Comparison of ENCODE assay signal across 11 mouse cellular contexts in the genomic region with DNA sequence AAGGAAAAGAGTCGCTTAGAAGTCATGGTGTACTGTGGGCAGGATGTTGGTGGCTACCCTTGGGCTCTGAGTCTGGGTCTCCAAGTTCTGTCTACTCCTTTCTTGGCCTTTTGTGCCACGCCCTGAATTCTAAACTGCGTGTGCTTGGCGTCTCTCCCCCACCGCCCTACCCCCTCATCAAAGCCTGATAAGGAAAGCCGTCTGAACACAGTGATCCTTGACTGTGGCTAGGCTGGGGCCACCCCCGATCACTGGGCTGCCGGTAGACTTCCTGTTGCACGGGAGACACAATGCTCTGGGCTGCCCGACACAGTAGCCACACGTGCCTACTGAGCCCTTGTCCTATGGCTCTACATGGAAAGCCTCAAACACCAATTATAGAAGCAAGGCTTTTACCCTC.
DNase-seq lines count a peak whose midpoint lies in the region; ATAC-seq and TF ChIP-seq lines count a peak whose summit lies in the region.
"Had no signal": no experiment of that assay in that cellular context is flagged by ENCODE, and none has a peak within 500 bp of the region (broad histone marks: within the 10 kb centered on the region; RNA-seq: fewer than 3 reads in every experiment).

No protein-coding gene starts in this region.

- H3K4me2 ChIP-seq in lung, embryonic 15.5 days = 0 out of 2 replicates have a peak overlapping the region, but pooled peaks have one; percentile 4
- no peak overlapping the region for H3K4me2 ChIP-seq in intestine, postnatal 0 days (replicated peaks; ENCODE audit: low read depth)
- H3K4me2 ChIP-seq: limb, embryonic 15.5 days had no signal

- ATAC-seq in lung, embryonic 15.5 days (ENCODE audit: borderline replicate concordance, extremely low read depth, low FRiP score, low TSS enrichment) = peak; percentile 46; the same call in 1 of the 2 replicates
- ATAC-seq in intestine, postnatal 0 days = peak; percentile 85

- no peak overlapping the region for H3K9ac ChIP-seq in lung, embryonic 15.5 days
- no peak overlapping the region; the same call in 1 of the 2 replicates for H3K9ac ChIP-seq in intestine, postnatal 0 days (ENCODE audit: low read depth, low read length)
- H3K9ac ChIP-seq: limb, embryonic 15.5 days had no signal

- peaks cover 12% of the 10 kb centered on the region for H3K4me1 ChIP-seq in lung, embryonic 15.5 days
- peaks cover 4% of the 10 kb centered on the region for H3K4me1 ChIP-seq in lung, adult 2 months (ENCODE audit: control insufficient read depth, insufficient read depth, low read length)
- peaks cover 13% of the 10 kb centered on the region; the same call in 1 of the 2 replicates for H3K4me1 ChIP-seq in intestine, postnatal 0 days (replicated peaks; ENCODE audit: control insufficient read depth, insufficient read depth, low read length)
- H3K4me1 ChIP-seq: limb, embryonic 15.5 days had no signal

- DNase-seq in lung, adult 2 months = no peak
- peak; percentile 8 for DNase-seq in T-cell, adult 2 months (ENCODE audit: low spot score)
- peak; percentile 42 for DNase-seq in splenic B cell, adult 2 months (ENCODE audit: low read depth, low spot score)
- no peak for DNase-seq in right cerebral cortex, adult 2 months (ENCODE audit: low spot score in 2 of 2)
- no peak for DNase-seq in cerebellum, postnatal 25 days
- no peak for DNase-seq in kidney, postnatal 10 days
- DNase-seq: gastrocnemius, adult 2 months; kidney, postnatal 25 days had no signal

- H3K27me3 ChIP-seq in lung, embryonic 15.5 days = no peaks in the 10 kb centered on the region
- no peaks in the 10 kb centered on the region for H3K27me3 ChIP-seq in intestine, postnatal 0 days (replicated peaks; ENCODE audit: control insufficient read depth, insufficient read depth, low read length)
- H3K27me3 ChIP-seq in splenic B cell, adult 2 months (ENCODE audit: control insufficient read depth, insufficient read depth, low read length, poor library complexity, severe bottlenecking) = no peaks in the 10 kb centered on the region
- H3K27me3 ChIP-seq: limb, embryonic 15.5 days had no signal

- no peak for TF ChIP-seq CTCF in lung, adult 2 months (IDR thresholded peaks at IDR 0.05; ENCODE audit: insufficient read depth, low read length)
- TF ChIP-seq CTCF in intestine, postnatal 0 days (IDR thresholded peaks at IDR 0.05; ENCODE audit: low read depth) = no peak

- no peak overlapping the region for H3K27ac ChIP-seq in lung, embryonic 15.5 days
- peak overlapping the region; percentile 46 for H3K27ac ChIP-seq in intestine, postnatal 0 days (ENCODE audit: low read depth, low read length)
- H3K27ac ChIP-seq: gastrocnemius, adult 2 months; limb, embryonic 15.5 days had no signal

- WGBS in lung, embryonic 15.5 days = 20% methylated on average over 11 of the region's 11 CpGs
- WGBS in lung, adult 2 months = 17% methylated on average over 11 of the region's 11 CpGs
- WGBS in intestine, postnatal 0 days = 21% methylated on average over 11 of the region's 11 CpGs

- no peak overlapping the region for H3K4me3 ChIP-seq in lung, embryonic 15.5 days
- no peak overlapping the region for H3K4me3 ChIP-seq in lung, adult 2 months (replicated peaks; ENCODE audit: extremely low read depth, low read depth, low read length)
- no peak overlapping the region for H3K4me3 ChIP-seq in intestine, postnatal 0 days (ENCODE audit: low read depth, low read length)
- H3K4me3 ChIP-seq: gastrocnemius, adult 2 months; limb, embryonic 15.5 days had no signal

- H3K9me3 ChIP-seq in lung, embryonic 15.5 days = no peaks in the 10 kb centered on the region
- no peaks in the 10 kb centered on the region for H3K9me3 ChIP-seq in intestine, postnatal 0 days (ENCODE audit: control insufficient read depth)
- H3K9me3 ChIP-seq: limb, embryonic 15.5 days had no signal

- no peaks in the 10 kb centered on the region for H3K36me3 ChIP-seq in lung, embryonic 15.5 days
- no peaks in the 10 kb centered on the region for H3K36me3 ChIP-seq in intestine, postnatal 0 days (ENCODE audit: control insufficient read depth, insufficient read depth)
- H3K36me3 ChIP-seq in splenic B cell, adult 2 months (ENCODE audit: control insufficient read depth, insufficient read depth, low read length, poor library complexity, severe bottlenecking) = no peaks in the 10 kb centered on the region
- H3K36me3 ChIP-seq: limb, embryonic 15.5 days had no signal

- no peak for TF ChIP-seq POLR2A in lung, adult 2 months (IDR thresholded peaks at IDR 0.05; ENCODE audit: borderline replicate concordance, extremely low read depth, low read depth, low read length)

Comparison
In these comparisons a context has a peak if more than half of its experiments do, and no peak if none do; other contexts are left out.
1. DNase-seq: peak in T-cell, adult 2 months (single experiment) and splenic B cell, adult 2 months (single experiment); none in lung, adult 2 months (single experiment), right cerebral cortex, adult 2 months (0 of 2), cerebellum, postnatal 25 days (0 of 2) and kidney, postnatal 10 days (single experiment).